Mouse (Mus musculus) ES-Bruce4 (cell line): Measurements from ENCODE around the gene Atp7b.

Source experiments
- CTCF ChIP-seq: IDR thresholded peaks from one replicate; pipeline ENCODE4 v1.8.1; 2011; ENCODE audit warnings: low read depth, low read length
- EP300 ChIP-seq: IDR thresholded peaks from 2 replicates; pipeline ENCODE4 v1.6.1; 2011; ENCODE audit warnings: low read depth, low read length; ENCODE audit not compliant: insufficient read depth
- POLR2A ChIP-seq: IDR thresholded peaks from one replicate; pipeline ENCODE4 v1.8.1; 2011; ENCODE audit warnings: low read length; ENCODE audit not compliant: insufficient read depth

DNA sequence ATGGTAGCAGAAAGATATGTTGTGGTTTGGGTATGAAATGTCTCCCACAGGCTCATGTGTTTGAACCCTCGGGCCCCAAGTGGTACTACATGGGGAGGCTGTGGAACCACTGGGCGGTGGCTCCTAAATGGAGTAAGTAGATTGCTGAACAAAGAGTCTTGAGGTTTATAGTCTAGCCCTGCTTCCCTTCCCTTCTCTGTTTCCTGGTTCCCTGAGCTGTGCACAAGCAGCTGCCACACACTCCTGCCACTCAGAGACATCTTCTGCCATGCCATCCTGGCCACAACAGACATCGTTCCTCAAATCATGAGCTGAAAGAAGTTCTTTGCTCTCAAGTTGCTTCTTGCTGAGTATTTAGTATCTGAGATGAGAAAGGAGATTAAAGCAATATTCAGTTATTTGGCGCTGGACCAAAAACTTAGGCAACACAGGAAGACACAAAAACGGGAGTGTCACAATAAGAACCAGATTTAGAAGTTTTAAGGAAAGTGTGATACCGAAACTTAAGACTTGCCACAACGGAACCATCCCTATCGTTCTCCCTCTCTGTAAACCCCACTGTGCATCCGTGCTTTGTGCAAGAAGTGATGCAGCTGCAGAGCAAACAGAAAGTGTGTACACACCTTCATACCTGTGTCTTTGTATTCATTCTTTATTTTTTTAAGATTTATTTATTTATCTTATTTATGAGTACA is 19.4 kb upstream of the Atp7b start:
- TF ChIP-seq CTCF (no peak), EP300 (no peak), POLR2A (no peak)
